Mouse (Mus musculus) spleen, postnatal 36 days (tissue): ENCODE measurements at regions not wholly inside any gene's neighbourhood (a gene's known extent, or its start where the extent isn't known, plus 50 kb on each side); places are given as distances from the start of the nearest gene placed in this dataset.

Source experiments
- DNase-seq, 2 experiments: peaks; one replicate each; pipeline ENCODE4 v3.0.0; 2022; ENCODE audit warnings: low spot score in 2 of 2, mixed read lengths in 1 of 2

- no peak for DNase-seq
Measured at GRCm38 (mm10) chr15:51392449-51393405, 2492.0 kb upstream of the Gm7489 start.

GRCm38 (mm10) chr15:51395961-51396360 is 2488.7 kb upstream of the Gm7489 start:
- DNase-seq, result no peak

GRCm38 (mm10) chr15:51403581-51403980 is 2481.1 kb upstream of the Gm7489 start:
- no peak for DNase-seq

- no peak for DNase-seq
Measured at GRCm38 (mm10) chr15:51409791-51410308, 2474.9 kb upstream of the Gm7489 start.

GRCm38 (mm10) chr15:51411966-51412365 is 2472.7 kb upstream of the Gm7489 start:
- DNase-seq, result no peak

- no peak for DNase-seq
Measured at GRCm38 (mm10) chr15:51442606-51443005, 2442.1 kb upstream of the Gm7489 start.

- DNase-seq, result no peak
Measured at GRCm38 (mm10) chr15:51469895-51470294, 2414.8 kb upstream of the Gm7489 start.

GRCm38 (mm10) chr15:51471143-51471542 is 2413.6 kb upstream of the Gm7489 start:
- no peak for DNase-seq

- DNase-seq, result no peak
Measured at GRCm38 (mm10) chr15:51472049-51472448, 2412.7 kb upstream of the Gm7489 start.

- no peak for DNase-seq
Measured at GRCm38 (mm10) chr15:51481856-51482255, 2402.8 kb upstream of the Gm7489 start.

- no peak for DNase-seq
Measured at GRCm38 (mm10) chr15:51484207-51484606, 2400.5 kb upstream of the Gm7489 start.

GRCm38 (mm10) chr15:51485554-51485953 is 2399.2 kb upstream of the Gm7489 start:
- DNase-seq, result no peak

- DNase-seq, result no peak
Measured at GRCm38 (mm10) chr15:51502058-51502741, 2382.5 kb upstream of the Gm7489 start.

GRCm38 (mm10) chr15:51502742-51503270 is 2381.9 kb upstream of the Gm7489 start:
- DNase-seq, result no peak

GRCm38 (mm10) chr15:51503341-51503740 is 2381.4 kb upstream of the Gm7489 start:
- no peak for DNase-seq

- no peak for DNase-seq
Measured at GRCm38 (mm10) chr15:51504016-51504760, 2380.5 kb upstream of the Gm7489 start.

- no peak for DNase-seq
Measured at GRCm38 (mm10) chr15:51504789-51505188, 2379.9 kb upstream of the Gm7489 start.

GRCm38 (mm10) chr15:51507126-51507525 is 2377.6 kb upstream of the Gm7489 start:
- no peak for DNase-seq

- DNase-seq, result no peak
Measured at GRCm38 (mm10) chr15:51511319-51511718, 2373.4 kb upstream of the Gm7489 start.

GRCm38 (mm10) chr15:51536317-51536716 is 2348.4 kb upstream of the Gm7489 start:
- DNase-seq, result no peak

GRCm38 (mm10) chr15:51551216-51551775 is 2333.4 kb upstream of the Gm7489 start:
- DNase-seq, result no peak
